Mouse (Mus musculus) heart, adult 2 months (tissue): Measurements from ENCODE around the gene Ppp1r14a.

Experiments
- CTCF ChIP-seq: fragments of 200-600 bp; IDR thresholded peaks from 2 replicates; pipeline ENCODE4 v1.8.1; 2022; ENCODE audit warnings: antibody characterized with exemption, mild to moderate bottlenecking, moderate library complexity
- EP300 ChIP-seq: fragments of 200-500 bp; IDR thresholded peaks from 2 replicates; pipeline ENCODE4 v1.6.1; 2011; ENCODE audit warnings: low read depth, low read length, control low read depth; ENCODE audit not compliant: insufficient read depth
- POLR2A ChIP-seq: fragments of 200-500 bp; IDR thresholded peaks from 2 replicates; pipeline ENCODE4 v1.6.1; 2011; ENCODE audit warnings: mild to moderate bottlenecking, low read depth, low read length, control low read depth; ENCODE audit not compliant: insufficient read depth

- TF ChIP-seq POLR2A, result no peak
- TF ChIP-seq CTCF, result no peak
- no peak for TF ChIP-seq EP300
Observed at GRCm38 (mm10) chr7:29280801-29281200, 8.3 kb upstream of the Ppp1r14a start.
